ENCODE assay signal across 7 mouse cellular contexts in genomic region chr11:96861878-96862289, GRCm38 (mm10). TPM values are rescaled to one million over a fixed set of nuclear protein-coding genes. Genes with fewer than 3 reads are reported as not detected.
A peak's percentile ranks its signal among the peaks of the same experiment; 100 is the strongest.
DNase-seq lines count a peak whose midpoint lies in the region; ATAC-seq and TF ChIP-seq lines count a peak whose summit lies in the region.

No protein-coding gene starts in this region.

- H3K27ac ChIP-seq in intestine, postnatal 0 days (ENCODE audit: low read depth, low read length), result no peak overlapping the region
- no peak overlapping the region for H3K27ac ChIP-seq in midbrain, embryonic 12.5 days (replicated peaks)
- H3K27ac ChIP-seq in small intestine, adult 2 months (ENCODE audit: insufficient read depth, low read depth, low read length), result no peak overlapping the region

- no peaks in the 10 kb centered on the region for H3K4me1 ChIP-seq in intestine, postnatal 0 days (replicated peaks; ENCODE audit: control insufficient read depth, insufficient read depth, low read length)
- H3K4me1 ChIP-seq in midbrain, embryonic 12.5 days, result peaks cover 36% of the 10 kb centered on the region
- H3K4me1 ChIP-seq in small intestine, adult 2 months (ENCODE audit: control insufficient read depth, insufficient read depth, insufficient read length, low read length), result peaks cover 2% of the 10 kb centered on the region

- under 1% methylated on average over 31 of the region's 31 CpGs for WGBS in intestine, postnatal 0 days
- under 1% methylated on average over 31 of the region's 31 CpGs for WGBS in midbrain, embryonic 12.5 days
- under 1% methylated on average over 31 of the region's 31 CpGs for whole genome bisulfite sequencing in small intestine, adult 2 months

- H3K4me3 ChIP-seq in intestine, postnatal 0 days (ENCODE audit: low read depth, low read length), result peak overlapping the region; percentile 38
- H3K4me3 ChIP-seq in midbrain, embryonic 12.5 days, result peak overlapping the region; percentile 42
- peak overlapping the region; percentile 59 for H3K4me3 ChIP-seq in small intestine, adult 2 months (ENCODE audit: low read depth, low read length)

- H3K36me3 ChIP-seq in intestine, postnatal 0 days (ENCODE audit: control insufficient read depth, insufficient read depth), result no peaks in the 10 kb centered on the region
- no peaks in the 10 kb centered on the region for H3K36me3 ChIP-seq in midbrain, embryonic 12.5 days
- no peaks in the 10 kb centered on the region for H3K36me3 ChIP-seq in small intestine, adult 2 months (ENCODE audit: control insufficient read depth, insufficient read depth, low read length)

- no peak for TF ChIP-seq POLR2A in small intestine, adult 2 months (IDR thresholded peaks at IDR 0.05; ENCODE audit: low read depth, low read length)

- peak; percentile 78 for ATAC-seq in intestine, postnatal 0 days
- peak; percentile 83 for ATAC-seq in midbrain, embryonic 12.5 days (ENCODE audit: low FRiP score, low read depth)

- TF ChIP-seq CTCF in intestine, postnatal 0 days (IDR thresholded peaks at IDR 0.05; ENCODE audit: low read depth), result peak; percentile 99
- peak; percentile 83 for TF ChIP-seq CTCF in small intestine, adult 2 months (IDR thresholded peaks at IDR 0.05; ENCODE audit: extremely low read depth, insufficient read length, insufficient replicate concordance, low read depth, low read length)

- intact Hi-C loops in left cerebral cortex, postnatal 4 days (cut with DNase I), result loop anchor here (2.0 to 5.0 kb wide), 2 partner anchors 75 to 583 kb away; partner anchors contain the start of gene Cbx1

- peak overlapping the region; percentile 76 for H3K4me2 ChIP-seq in intestine, postnatal 0 days (replicated peaks; ENCODE audit: low read depth)
- peak overlapping the region; percentile 71 for H3K4me2 ChIP-seq in midbrain, embryonic 12.5 days (replicated peaks)

- DNase-seq in adrenal gland, adult 2 months, result peak; percentile 97
- peak; percentile 89 for DNase-seq in embryo, embryonic 11.5 days (ENCODE audit: low read depth, low spot score)
- DNase-seq in gastrocnemius, postnatal 4 days (ENCODE audit: low spot score in 2 of 2), result peak; percentile 94
- peak; percentile 97 for DNase-seq in left cerebral cortex, postnatal 4 days

- peak overlapping the region; percentile 23; the same call in 1 of the 2 replicates for H3K9ac ChIP-seq in intestine, postnatal 0 days (ENCODE audit: low read depth, low read length)
- peak overlapping the region; percentile 53 for H3K9ac ChIP-seq in midbrain, embryonic 12.5 days (replicated peaks)

- peaks cover 8% of the 10 kb centered on the region for H3K27me3 ChIP-seq in intestine, postnatal 0 days (replicated peaks; ENCODE audit: control insufficient read depth, insufficient read depth, low read length)
- H3K27me3 ChIP-seq in midbrain, embryonic 12.5 days, result no peaks in the 10 kb centered on the region; the same call in 1 of the 2 replicates
- 0 out of 2 replicates have a peak, but pooled peaks cover 2% of the 10 kb centered on the region for H3K27me3 ChIP-seq in small intestine, adult 2 months (ENCODE audit: control insufficient read depth, insufficient read depth, low read length)

- H3K9me3 ChIP-seq in intestine, postnatal 0 days (ENCODE audit: control insufficient read depth), result no peaks in the 10 kb centered on the region
- H3K9me3 ChIP-seq in midbrain, embryonic 12.5 days, result no peaks in the 10 kb centered on the region

RNA-seq across cellular contexts. Expression of gene Copz2, which starts 12.2 kb away (rescaled TPM):
- 10 to 100 TPM; 57.1 to 76.8 TPM for total RNA-seq in adrenal gland, adult 2 months (2021)
- polyA plus RNA-seq in adrenal gland, adult 2 months (2012; rRNA removed), result 90.7 and 107 TPM in 2 replicates
- 10 to 100 TPM; 71.4 to 77.1 TPM for total RNA-seq in gastrocnemius, postnatal 4 days (2021)
- polyA plus RNA-seq in intestine, postnatal 0 days (2015; fragmentation: Nextera tagmentation; extraction: Ambion mirVana), result 46.8 and 47.6 TPM in 2 replicates
- 1 to 10 TPM; 4.1 to 5.9 TPM for total RNA-seq in left cerebral cortex, postnatal 4 days (2021)
- 36.1 and 43.0 TPM in 2 replicates for polyA plus RNA-seq in midbrain, embryonic 12.5 days (2016; fragmentation: Nextera tagmentation; extraction: Ambion mirVana)
- polyA plus RNA-seq in small intestine, adult 2 months (2012; rRNA removed), result 4.7 and 9.5 TPM in 2 replicates

RNA-seq across cellular contexts. Expression of gene Nfe2l1, which starts 32.1 kb away (rescaled TPM):
- 100 to 1,000 TPM; 497 to 817 TPM for total RNA-seq in adrenal gland, adult 2 months (2021)
- polyA plus RNA-seq in adrenal gland, adult 2 months (2012; rRNA removed), result 504 and 806 TPM in 2 replicates
- 100 to 1,000 TPM; 200 to 204 TPM for total RNA-seq in gastrocnemius, postnatal 4 days (2021)
- polyA plus RNA-seq in intestine, postnatal 0 days (2015; fragmentation: Nextera tagmentation; extraction: Ambion mirVana), result 31.6 and 35.0 TPM in 2 replicates
- total RNA-seq in left cerebral cortex, postnatal 4 days (2021), result 100 to 1,000 TPM; 108 to 115 TPM
- 80.9 and 81.1 TPM in 2 replicates for polyA plus RNA-seq in midbrain, embryonic 12.5 days (2016; fragmentation: Nextera tagmentation; extraction: Ambion mirVana)
- polyA plus RNA-seq in small intestine, adult 2 months (2012; rRNA removed), result 36.1 and 87.5 TPM in 2 replicates

RNA-seq across cellular contexts. Expression of gene Cdk5rap3, which starts 54.4 kb away (rescaled TPM):
- total RNA-seq in adrenal gland, adult 2 months (2021), result 10 to 100 TPM; 39.8 to 52.9 TPM
- 32.8 and 35.4 TPM in 2 replicates for polyA plus RNA-seq in adrenal gland, adult 2 months (2012; rRNA removed)
- 10 to 100 TPM; 39.2 to 45.1 TPM for total RNA-seq in gastrocnemius, postnatal 4 days (2021)
- 64.1 and 68.9 TPM in 2 replicates for polyA plus RNA-seq in intestine, postnatal 0 days (2015; fragmentation: Nextera tagmentation; extraction: Ambion mirVana)
- 10 to 100 TPM; 63.3 to 65.4 TPM for total RNA-seq in left cerebral cortex, postnatal 4 days (2021)
- 107 and 116 TPM in 2 replicates for polyA plus RNA-seq in midbrain, embryonic 12.5 days (2016; fragmentation: Nextera tagmentation; extraction: Ambion mirVana)
- polyA plus RNA-seq in small intestine, adult 2 months (2012; rRNA removed), result 23.2 and 33.1 TPM in 2 replicates
